Mouse (Mus musculus) liver, adult (tissue): ENCODE data around the gene Kcnt1.
"Not testable (repeated sequence)": the region's sequence is repeated elsewhere in the genome, so short reads cannot be mapped to it uniquely, and the experiment has no call there.

Experiments used
- GATA4 ChIP-seq: IDR thresholded peaks from 2 replicates; pipeline ENCODE4 v1.6.1; 2014; ENCODE audit warnings: mild to moderate bottlenecking, low read length; ENCODE audit not compliant: insufficient replicate concordance

The Kcnt1 gene

DNA sequence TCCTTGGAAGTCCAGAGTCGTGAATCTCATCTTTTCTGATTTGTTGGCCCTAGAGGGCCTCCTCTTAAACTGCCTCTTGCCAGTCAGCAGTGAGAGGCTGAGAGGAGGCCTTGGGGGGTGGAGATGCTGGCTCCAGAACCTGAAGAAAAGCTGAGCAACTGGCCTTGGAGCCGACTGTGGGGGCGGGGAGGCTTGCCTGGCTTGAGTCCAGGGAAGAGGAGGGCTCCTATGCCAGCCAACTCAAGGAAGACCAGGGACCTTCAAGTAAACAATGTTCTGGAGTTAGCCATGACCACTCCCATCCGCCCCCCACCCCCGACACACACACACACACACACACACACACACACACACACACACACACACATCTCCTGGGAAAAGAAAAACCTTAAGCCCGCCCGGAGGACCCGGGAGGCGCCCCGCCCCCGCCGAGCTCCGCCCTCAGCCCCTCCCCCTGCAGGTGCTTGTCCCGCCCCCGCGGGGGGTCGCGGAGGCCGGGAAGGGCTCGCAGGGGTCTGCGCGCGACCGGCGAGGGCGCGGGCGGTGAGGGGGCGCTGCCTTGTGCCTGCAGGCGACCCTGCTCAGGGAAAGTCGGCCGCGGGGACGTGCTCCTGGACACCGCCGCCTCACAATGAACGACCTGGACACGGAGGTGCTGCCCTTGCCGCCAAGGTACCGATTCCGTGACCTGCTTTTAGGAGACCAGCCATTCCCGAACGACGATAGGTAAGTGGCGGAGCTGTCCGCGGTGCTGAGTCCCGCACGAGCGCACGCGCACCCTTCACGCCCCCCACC is at the start of gene Kcnt1:
Kcnt1 (plus strand) TSS at position 398 of the 795 bp plus-strand sequence.
- no peak for TF ChIP-seq GATA4

DNA sequence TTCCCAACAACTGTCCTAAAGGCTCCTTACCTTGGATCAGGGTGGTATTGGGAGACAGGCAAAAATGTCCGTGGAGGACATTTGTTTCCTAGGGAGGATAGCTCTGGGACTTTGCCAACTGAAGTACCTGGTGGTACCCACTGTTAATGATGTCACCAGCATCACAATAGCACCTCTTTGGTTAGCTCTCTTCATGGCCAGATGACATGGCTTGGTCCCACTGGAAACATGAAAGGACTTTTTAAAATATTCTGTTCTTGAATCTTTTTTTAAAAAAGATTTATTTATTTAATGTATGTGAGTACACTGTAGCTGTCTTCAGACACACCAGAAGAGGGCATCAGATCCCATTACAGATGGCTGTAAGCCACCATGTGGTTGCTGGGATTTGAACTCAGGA is 47.8 kb upstream of the Kcnt1 start, which contains the start of gene Glt6d1:
Glt6d1 (minus strand) TSS at position 101 of the 400 bp plus-strand sequence.
- not testable (repeated sequence) for TF ChIP-seq GATA4

DNA sequence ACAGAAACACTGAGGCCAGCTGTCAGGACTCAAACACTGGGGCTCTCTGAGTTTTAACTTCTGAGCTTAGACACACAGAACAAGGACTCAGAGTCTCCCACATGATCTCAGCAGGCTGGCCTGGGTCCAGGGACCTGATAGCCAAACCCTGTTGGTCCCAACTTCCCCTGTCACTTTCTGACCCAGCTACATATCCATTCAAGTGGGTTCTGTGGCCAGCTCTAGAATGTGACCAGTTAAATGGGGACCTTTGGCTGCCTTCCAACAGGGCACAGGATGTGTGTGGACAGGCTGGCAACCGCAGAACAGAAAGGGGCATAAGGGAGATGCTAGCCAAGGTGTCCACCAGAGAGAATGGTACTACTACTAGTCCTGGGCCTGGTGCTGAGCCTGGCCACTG is 40.7 kb upstream of the Kcnt1 start, which contains the start of gene Lcn9:
Lcn9 (plus strand) TSS at position 348 of the 400 bp plus-strand sequence.
- no peak for TF ChIP-seq GATA4

DNA sequence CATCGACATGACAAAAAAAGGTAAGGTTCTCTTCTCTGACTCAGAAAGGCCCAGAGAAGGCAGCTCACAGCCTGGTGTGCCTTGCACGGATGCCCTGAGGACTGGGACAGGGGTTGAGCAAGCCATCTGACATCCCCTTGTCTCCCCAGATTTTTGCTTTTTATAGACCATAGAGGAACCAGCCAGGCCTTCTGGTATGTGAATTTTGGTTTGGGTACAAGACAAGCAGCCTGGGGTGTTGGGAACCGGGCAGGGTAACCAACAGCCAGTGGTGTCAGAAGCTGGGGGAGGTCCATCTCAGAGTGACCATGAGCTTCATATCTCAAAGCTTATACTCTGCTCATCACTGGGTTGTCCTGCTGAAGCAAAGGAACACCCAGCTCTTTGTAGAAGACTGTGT is 38.8 kb upstream of the Kcnt1 start:
- TF ChIP-seq GATA4 = no peak

DNA sequence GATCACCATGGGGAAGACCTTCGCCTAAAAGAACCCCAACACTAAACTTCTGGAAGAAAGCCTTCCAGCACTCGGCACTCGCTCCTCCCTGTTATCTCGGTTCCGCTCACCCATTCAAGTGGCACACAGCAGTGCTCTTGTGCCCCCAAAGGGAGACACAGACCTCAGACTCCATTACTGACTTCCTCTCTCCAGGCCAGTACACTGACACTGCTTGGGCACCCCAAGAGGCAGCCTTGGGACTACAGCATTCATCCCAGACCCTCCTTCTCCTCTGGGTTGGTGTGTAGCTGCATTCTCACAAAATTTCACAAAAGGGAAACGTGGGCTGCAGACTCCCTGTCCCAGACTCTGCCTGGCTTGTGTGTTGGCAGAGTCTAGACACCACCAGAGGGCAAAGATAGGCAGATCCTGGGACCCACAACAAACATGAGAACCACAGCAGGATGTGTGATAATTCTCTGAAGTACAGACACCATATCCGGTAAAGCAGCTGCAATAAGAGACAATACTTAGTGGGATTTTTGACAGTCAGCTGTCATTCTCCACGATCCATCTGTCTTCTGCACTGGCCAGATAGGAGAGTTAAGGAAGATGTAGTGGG is 35.1 kb upstream of the Kcnt1 start:
- no peak for TF ChIP-seq GATA4

DNA sequence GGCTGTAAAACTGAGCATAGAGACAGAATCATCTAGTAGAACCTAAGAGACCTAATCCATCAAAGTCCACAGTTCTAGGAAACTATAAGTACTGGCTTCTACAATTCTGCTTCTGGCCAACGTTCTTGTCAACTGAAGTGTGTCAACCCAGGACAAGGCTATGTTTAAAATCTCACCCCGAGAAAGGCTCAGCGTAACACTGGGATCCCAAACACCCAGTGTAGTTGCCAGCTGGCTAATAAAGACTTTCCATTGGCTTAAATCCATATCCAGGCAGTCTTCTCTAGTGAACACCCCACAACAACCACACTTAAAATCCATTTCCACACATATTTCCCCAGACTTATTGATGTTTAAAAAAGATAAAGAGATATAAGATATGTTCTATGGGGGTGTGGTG is 32.7 kb upstream of the Kcnt1 start:
- no peak for TF ChIP-seq GATA4

DNA sequence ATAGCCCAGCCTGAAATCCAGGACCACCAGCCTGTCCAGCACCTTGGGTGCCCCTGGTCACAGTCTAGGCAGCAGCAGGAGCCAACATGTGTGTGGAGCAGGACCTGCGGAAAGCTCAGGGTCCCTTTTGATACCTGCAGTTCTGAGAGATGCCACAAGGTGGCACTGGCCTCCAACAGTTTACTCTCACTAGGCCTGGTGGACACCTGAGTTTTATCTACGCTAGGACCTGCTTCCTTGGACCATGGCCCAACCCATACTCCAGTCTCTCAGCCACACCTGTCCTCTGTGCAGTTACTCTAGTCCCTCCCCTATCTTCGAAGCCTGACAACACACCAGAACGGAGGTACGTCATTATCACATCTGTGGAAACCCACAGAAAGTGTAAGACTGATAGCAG is 27.2 kb upstream of the Kcnt1 start:
- no peak for TF ChIP-seq GATA4

DNA sequence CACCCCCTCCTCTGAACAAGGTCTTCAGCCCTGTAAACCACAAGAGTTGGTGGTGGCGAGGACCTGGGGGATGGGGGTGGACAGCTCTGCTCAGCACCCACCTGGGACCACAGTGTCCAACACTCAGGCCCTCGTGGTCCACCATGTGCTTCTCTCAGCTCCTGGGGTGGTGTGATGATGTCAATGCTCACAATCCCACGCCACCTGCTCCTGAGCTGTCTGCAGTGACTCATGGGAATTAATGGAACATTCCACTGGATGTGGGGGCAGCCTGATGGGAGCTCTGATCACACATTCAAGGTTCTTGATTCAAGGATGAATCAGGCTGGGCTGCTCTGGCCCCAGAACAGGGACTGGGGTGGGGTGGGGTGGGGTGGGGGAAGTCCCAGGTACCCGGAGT is 21.4 kb upstream of the Kcnt1 start:
- TF ChIP-seq GATA4 = no peak

DNA sequence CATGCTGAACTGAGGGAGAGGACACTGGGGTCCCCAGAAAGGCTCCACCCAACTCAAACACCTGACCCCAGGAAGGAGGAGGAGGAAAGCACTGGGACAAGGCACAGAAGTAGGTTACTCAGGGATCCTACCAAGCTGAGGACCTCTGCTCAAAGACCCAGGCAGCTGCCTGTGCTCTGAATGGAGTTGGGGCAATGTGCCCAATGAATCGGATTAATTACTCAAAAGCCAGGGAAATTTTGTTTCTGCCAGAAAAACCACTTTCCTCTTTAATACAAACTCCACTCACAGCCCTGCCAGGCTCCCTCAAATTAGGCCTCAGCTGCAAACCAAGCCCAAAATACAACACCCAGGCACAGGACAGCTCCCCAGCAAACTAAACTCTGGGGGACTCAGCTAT is 20.8 kb upstream of the Kcnt1 start:
- no peak for TF ChIP-seq GATA4

DNA sequence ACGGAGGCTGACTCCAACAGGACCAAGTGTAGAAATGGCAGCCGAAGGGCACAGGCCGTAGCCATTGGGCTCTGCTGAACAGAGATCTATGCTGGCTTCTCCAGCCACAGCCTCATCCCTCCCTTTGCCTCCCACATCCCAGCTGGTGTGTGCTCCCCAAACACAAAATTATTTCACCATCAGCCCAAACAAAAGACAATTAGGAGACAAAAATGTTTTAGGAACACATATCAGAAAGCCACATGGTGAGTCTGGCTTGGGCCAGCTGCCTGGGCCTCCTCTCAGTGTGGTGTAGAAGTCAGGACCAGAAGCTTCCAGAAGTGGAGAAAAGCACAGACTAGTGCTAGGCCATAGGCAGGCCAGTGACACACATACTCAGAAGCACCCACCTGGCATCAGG is 19.4 kb upstream of the Kcnt1 start:
- no peak for TF ChIP-seq GATA4

DNA sequence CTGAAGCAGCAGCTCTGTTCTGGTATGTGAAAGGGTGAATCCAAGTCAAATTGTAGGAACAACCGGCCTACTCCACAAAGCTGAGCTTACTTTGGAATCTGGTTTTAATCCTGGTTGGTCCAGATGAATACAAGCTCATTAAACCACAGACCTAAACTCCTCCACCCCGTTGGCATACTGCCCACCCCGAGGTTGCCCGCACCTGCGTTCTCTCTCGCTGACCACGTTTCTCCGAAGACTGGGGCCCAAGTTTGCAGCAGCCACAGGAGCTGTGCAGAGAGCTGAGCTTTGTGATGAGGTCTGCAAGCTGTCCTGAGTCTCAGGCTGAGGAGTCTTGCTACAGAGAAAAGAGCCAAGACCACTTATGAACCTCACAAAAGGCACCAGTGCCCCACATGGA is 17.0 kb upstream of the Kcnt1 start:
- TF ChIP-seq GATA4 = no peak

DNA sequence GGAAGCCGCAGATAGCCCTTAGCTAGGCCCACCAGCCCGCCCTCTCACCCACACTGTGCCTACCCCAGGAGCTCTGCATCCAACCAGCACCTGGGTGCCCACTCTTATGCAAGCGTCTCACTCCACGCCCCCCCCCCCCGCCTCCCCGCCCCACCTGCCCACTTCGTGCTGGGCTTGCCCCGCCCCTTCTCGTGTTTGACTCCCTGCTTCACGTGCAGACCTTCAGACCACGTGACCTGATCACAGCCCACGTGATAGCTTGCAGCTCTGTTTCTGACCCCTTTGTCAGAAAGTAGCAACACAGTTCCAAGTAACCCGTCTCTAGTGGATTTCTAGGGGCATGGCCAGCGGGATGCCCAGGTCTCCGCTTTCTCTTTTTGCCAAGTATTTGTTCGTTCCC is 16.3 kb upstream of the Kcnt1 start, which contains the start of gene Sohlh1:
Sohlh1 (minus strand) TSS at position 23 of the 400 bp plus-strand sequence.
- TF ChIP-seq GATA4 = no peak

DNA sequence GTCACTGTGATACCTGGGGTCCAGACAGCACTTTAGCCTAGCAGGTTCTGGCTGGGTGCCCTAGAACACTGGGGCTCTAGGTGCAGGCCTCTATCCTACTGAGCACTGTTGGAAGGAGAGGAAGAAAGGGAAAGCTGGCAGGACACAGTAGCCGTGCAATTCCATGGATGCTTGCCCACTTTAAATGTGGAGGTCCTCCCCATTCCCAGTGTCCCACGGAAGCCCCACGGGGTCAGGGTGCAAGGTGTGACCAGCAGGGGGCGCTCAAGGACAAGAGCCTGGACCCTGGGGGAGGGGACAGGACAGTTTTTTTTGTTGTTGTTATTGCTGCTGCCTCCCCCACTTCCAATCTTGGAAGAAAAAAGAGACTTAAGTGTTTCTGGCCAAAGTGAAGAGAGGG is 13.2 kb upstream of the Kcnt1 start:
- no peak for TF ChIP-seq GATA4

DNA sequence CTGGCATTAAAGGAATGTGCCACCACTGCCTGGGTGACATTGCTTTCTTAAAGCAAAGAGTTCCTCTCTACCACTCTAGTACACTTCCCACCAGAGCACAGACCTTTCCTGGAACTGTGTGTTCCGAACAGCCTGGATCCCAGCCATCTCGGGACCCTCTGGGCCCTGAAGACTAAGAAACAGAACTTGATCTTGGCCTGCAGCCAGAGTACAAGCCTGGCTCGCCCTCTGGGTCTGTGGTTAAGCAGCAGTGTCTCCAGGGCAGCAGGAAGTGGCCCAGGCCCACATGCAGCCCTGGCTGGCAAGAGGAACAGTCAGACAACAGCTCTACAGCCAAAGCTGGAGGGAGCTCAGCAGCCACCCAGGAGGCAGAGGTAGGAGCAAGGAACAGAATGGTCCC is 10.9 kb upstream of the Kcnt1 start:
- no peak for TF ChIP-seq GATA4

DNA sequence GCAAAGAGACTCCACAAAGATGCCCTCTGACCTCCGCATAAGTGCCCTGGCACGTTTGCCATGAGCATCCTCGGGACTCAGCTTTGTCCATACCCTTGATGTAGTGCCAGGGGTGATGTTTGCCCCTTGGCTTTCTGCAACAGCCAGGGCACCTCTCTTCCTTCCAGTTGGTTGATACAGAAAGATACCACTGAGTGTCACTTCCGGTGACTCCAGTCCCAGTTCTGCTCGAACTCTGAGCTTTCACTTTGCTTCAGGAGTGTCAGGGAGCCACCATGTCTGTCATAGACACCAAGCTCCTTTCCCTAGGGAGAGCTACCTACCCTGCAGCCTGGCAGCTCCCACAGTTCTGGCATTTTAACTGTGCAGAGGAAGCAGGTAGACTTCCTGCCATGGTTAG is 9.5 kb upstream of the Kcnt1 start:
- TF ChIP-seq GATA4 = no peak

DNA sequence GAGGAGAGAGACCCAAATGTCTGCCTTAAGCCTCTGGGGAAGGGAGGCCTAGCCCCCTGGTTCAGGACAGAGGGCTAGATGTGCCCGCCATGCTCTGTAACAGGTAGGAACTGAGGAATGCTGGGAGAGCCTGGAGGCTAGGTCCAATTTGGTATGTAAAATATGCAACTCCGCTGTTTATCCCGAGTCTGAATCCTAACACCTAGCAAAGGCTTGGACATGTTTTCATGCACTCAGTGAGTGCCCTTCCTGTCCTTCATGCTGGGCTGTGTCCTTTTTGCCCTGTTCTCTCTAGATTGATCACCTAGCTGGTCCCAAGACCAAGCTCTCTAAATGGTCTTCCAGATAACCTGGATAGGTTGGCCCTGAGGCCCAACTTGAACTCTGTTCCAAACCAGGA is 3.6 kb upstream of the Kcnt1 start:
- TF ChIP-seq GATA4 = no peak
